Mouse (Mus musculus) lung, postnatal 10 days (tissue): ENCODE data around the gene Clasp2.
"Not testable (repeated sequence)": the region's sequence is repeated elsewhere in the genome, so short reads cannot be mapped to it uniquely, and the experiment has no call there.

Source experiments
- DNase-seq: peaks from one replicate; pipeline ENCODE4 v3.0.0; 2021

The Clasp2 gene

GRCm38 (mm10) chr9:113830219-113830618 is 88.9 kb downstream of the Clasp2 start:
- no peak for DNase-seq

GRCm38 (mm10) chr9:113833481-113833880 is 92.2 kb downstream of the Clasp2 start:
- DNase-seq = peak; percentile 47

GRCm38 (mm10) chr9:113837001-113837400 is 95.7 kb downstream of the Clasp2 start:
- DNase-seq = no peak

- no peak for DNase-seq
These were observed 96.2 kb downstream of the Clasp2 start for GRCm38 (mm10) chr9:113837461-113837860.

GRCm38 (mm10) chr9:113844029-113844428 is 102.8 kb downstream of the Clasp2 start:
- no peak for DNase-seq

GRCm38 (mm10) chr9:113855441-113855840 is 114.2 kb downstream of the Clasp2 start:
- no peak for DNase-seq

- no peak for DNase-seq
These were observed 116.1 kb downstream of the Clasp2 start for GRCm38 (mm10) chr9:113857281-113857928.

GRCm38 (mm10) chr9:113857929-113858440 is 116.7 kb downstream of the Clasp2 start:
- no peak for DNase-seq

- peak; percentile 17 for DNase-seq
These were observed 118.1 kb downstream of the Clasp2 start for GRCm38 (mm10) chr9:113859420-113859819.

GRCm38 (mm10) chr9:113863370-113863999 is 122.2 kb downstream of the Clasp2 start:
- DNase-seq = no peak

- DNase-seq = no peak
These were observed 126.7 kb downstream of the Clasp2 start for GRCm38 (mm10) chr9:113867951-113868350.

- no peak for DNase-seq
These were observed 153.6 kb downstream of the Clasp2 start for GRCm38 (mm10) chr9:113894903-113895302.

GRCm38 (mm10) chr9:113903136-113903535 is 161.9 kb downstream of the Clasp2 start:
- DNase-seq = peak; percentile 38

GRCm38 (mm10) chr9:113904315-113904714 is 163.0 kb downstream of the Clasp2 start:
- DNase-seq = not testable (repeated sequence)

GRCm38 (mm10) chr9:113915789-113916188 is 174.5 kb downstream of the Clasp2 start:
- DNase-seq = no peak

GRCm38 (mm10) chr9:113922677-113923076 is 181.4 kb downstream of the Clasp2 start:
- DNase-seq = no peak

- no peak for DNase-seq
These were observed 183.6 kb downstream of the Clasp2 start for GRCm38 (mm10) chr9:113924883-113925282.

- no peak for DNase-seq
These were observed 187.3 kb downstream of the Clasp2 start for GRCm38 (mm10) chr9:113928591-113928990.

- DNase-seq = no peak
These were observed 188.4 kb downstream of the Clasp2 start for GRCm38 (mm10) chr9:113929676-113930075.

- peak; percentile 98 for DNase-seq
These were observed 189.5 kb downstream of the Clasp2 start, which contains the start of gene Ubp1 for GRCm38 (mm10) chr9:113930534-113931374. TSS of gene Ubp1 (plus strand) at chr9:113930934.

GRCm38 (mm10) chr9:113931375-113932099 is 190.3 kb downstream of the Clasp2 start:
- DNase-seq = peak; percentile 35

- DNase-seq = peak; percentile 33
These were observed 190.8 kb downstream of the Clasp2 start for GRCm38 (mm10) chr9:113932100-113932470.

- peak; percentile 7 for DNase-seq
These were observed 191.2 kb downstream of the Clasp2 start for GRCm38 (mm10) chr9:113932501-113932900.
